Mouse (Mus musculus) forebrain, embryonic 16.5 days (tissue): ENCODE data around the gene Eif2s3x. TPM values are rescaled to one million over a fixed set of nuclear protein-coding genes. Genes with fewer than 3 reads are reported as not detected.

ENCODE experiments used
- ATAC-seq: fragments of 200-750 bp; cut with Nextera tagmentation; 2 replicates; pipeline ENCODE4 v1.8.0; 2017; ENCODE audit warnings: mild to moderate bottlenecking, moderate library complexity
- H3K27ac ChIP-seq: fragments of 300-500 bp; sonication (generic); 2 replicates; pipeline ENCODE4 v1.5.1; 2014; ENCODE audit warnings: low read length, control low read depth
- H3K27me3 ChIP-seq: fragments of 300-500 bp; sonication (generic); replicated peaks from 2 replicates; pipeline ENCODE4 v1.6.1; 2014; ENCODE audit warnings: low read length; ENCODE audit not compliant: control insufficient read depth, insufficient read depth
- H3K36me3 ChIP-seq: fragments of 300-500 bp; sonication (generic); 2 replicates; pipeline ENCODE4 v1.6.1; 2014; ENCODE audit not compliant: control insufficient read depth, insufficient read depth
- H3K4me1 ChIP-seq: fragments of 300-500 bp; sonication (generic); replicated peaks from 2 replicates; pipeline ENCODE4 v1.6.1; 2014; ENCODE audit warnings: low read length; ENCODE audit not compliant: control insufficient read depth, insufficient read depth
- H3K4me2 ChIP-seq: fragments of 300-500 bp; sonication (generic); 2 replicates; pipeline ENCODE4 v1.6.1; 2014; ENCODE audit warnings: mild to moderate bottlenecking, low read length, control low read depth
- H3K4me3 ChIP-seq: fragments of 300-500 bp; sonication (generic); replicated peaks from 2 replicates; pipeline ENCODE4 v1.5.1; 2014; ENCODE audit warnings: mild to moderate bottlenecking, low read length, control low read depth
- H3K9ac ChIP-seq: fragments of 300-500 bp; sonication (generic); replicated peaks from 2 replicates; pipeline ENCODE4 v1.6.1; 2014; ENCODE audit warnings: low read depth, low read length, control low read depth
- H3K9me3 ChIP-seq: fragments of 300-500 bp; sonication (generic); 2 replicates; pipeline ENCODE4 v1.6.1; 2016; ENCODE audit warnings: low read length; ENCODE audit not compliant: control insufficient read depth
- WGBS: fragments of 180-500 bp; shearing (Covaris S2); extraction: QIAGEN DNeasy Blood & Tissue Kit; methylation state at CpG from one replicate; pipeline ENCODE4 v1.1.7; 2014; 5-methylcytosine and 5-hydroxymethylcytosine counted together
- polyA plus RNA-seq: library from polyadenylated mRNA; unstranded; fragments of >200 nt; fragmentation: Nextera tagmentation; extraction: Ambion mirVana; gene quantifications from 2 replicates; pipeline ENCODE4 v1.2.1, GENCODE M21; 2015

Eif2s3x gene
- polyA plus RNA-seq = 106 and 121 TPM in 2 replicates

GRCm38 (mm10) chrX:94212597-94213321 is at the start of gene Eif2s3x:
TSS of gene Eif2s3x (minus strand) at chrX:94212862.
- Histone ChIP-seq H3K9ac (peak within 1 kb of the TSS; percentile 82), H3K4me3 (peak within 1 kb of the TSS; percentile 87), H3K27me3 (no peaks in the 10 kb centered on the region), H3K36me3 (peaks cover 6% of the 10 kb centered on the region), H3K4me1 (no peaks in the 10 kb centered on the region; the same call in 1 of the 2 replicates), H3K27ac (peak within 1 kb of the TSS; percentile 83), H3K4me2 (peak within 1 kb of the TSS; percentile 69), H3K9me3 (no peaks in the 10 kb centered on the region)
- under 1% methylated on average over 52 of the region's 52 CpGs for WGBS
- peak; percentile 94 for ATAC-seq

GRCm38 (mm10) chrX:94235601-94236000 is 22.9 kb upstream of the Eif2s3x start:
- Histone ChIP-seq H3K36me3 (no peaks in the 10 kb centered on the region), H3K9ac (peak overlapping the region; percentile 50), H3K4me3 (peak overlapping the region; percentile 68), H3K9me3 (no peaks in the 10 kb centered on the region), H3K27me3 (peaks cover 36% of the 10 kb centered on the region), H3K27ac (no peak overlapping the region), H3K4me1 (no peaks in the 10 kb centered on the region), H3K4me2 (peak overlapping the region; percentile 51)
- ATAC-seq = no peak
- WGBS = 19% methylated on average over 12 of the region's 12 CpGs

GRCm38 (mm10) chrX:94235190-94235555 is 22.5 kb upstream of the Eif2s3x start:
- H3K27me3 ChIP-seq = peaks cover 40% of the 10 kb centered on the region
- H3K9ac ChIP-seq = peak overlapping the region; percentile 71
- peak overlapping the region; percentile 68 for H3K4me3 ChIP-seq
- 12% methylated on average over 35 of the region's 35 CpGs for WGBS
- peak overlapping the region; percentile 51 for H3K4me2 ChIP-seq
- no peak for ATAC-seq
- H3K4me1 ChIP-seq = no peaks in the 10 kb centered on the region
- no peaks in the 10 kb centered on the region for H3K36me3 ChIP-seq
- peak overlapping the region; percentile 84 for H3K27ac ChIP-seq
- H3K9me3 ChIP-seq = no peaks in the 10 kb centered on the region

- peak within 1 kb of the TSS; percentile 51 for H3K4me2 ChIP-seq
- peak within 1 kb of the TSS; percentile 68 for H3K4me3 ChIP-seq
- H3K36me3 ChIP-seq = no peaks in the 10 kb centered on the region
- peak; percentile 95 for ATAC-seq
- no peaks in the 10 kb centered on the region for H3K9me3 ChIP-seq
- H3K9ac ChIP-seq = peak within 1 kb of the TSS; percentile 71
- peak within 1 kb of the TSS; percentile 84 for H3K27ac ChIP-seq
- peaks cover 44% of the 10 kb centered on the region for H3K27me3 ChIP-seq
- H3K4me1 ChIP-seq = no peaks in the 10 kb centered on the region
- 8% methylated on average over 34 of the region's 70 CpGs for WGBS
These were observed 22.0 kb upstream of the Eif2s3x start, which contains the start of gene Klhl15 for GRCm38 (mm10) chrX:94234532-94235189. TSS of gene Klhl15 (plus strand) at chrX:94234599.

- peaks cover 43% of the 10 kb centered on the region for H3K27me3 ChIP-seq
These were observed 21.4 kb upstream of the Eif2s3x start for GRCm38 (mm10) chrX:94233936-94234531.

GRCm38 (mm10) chrX:94233432-94233831 is 20.8 kb upstream of the Eif2s3x start:
- Histone ChIP-seq H3K9me3 (no peaks in the 10 kb centered on the region), H3K9ac (no peak overlapping the region), H3K4me2 (no peak overlapping the region; the same call in 1 of the 2 replicates), H3K36me3 (no peaks in the 10 kb centered on the region), H3K4me3 (no peak overlapping the region), H3K4me1 (no peaks in the 10 kb centered on the region), H3K27me3 (peaks cover 39% of the 10 kb centered on the region), H3K27ac (no peak overlapping the region)
- 44% methylated on average over 5 of the region's 5 CpGs for WGBS
- no peak for ATAC-seq

More at GRCm38 (mm10) chrX:94233936-94234531, 21.4 kb upstream of the Eif2s3x start:
- Histone ChIP-seq H3K36me3 (no peaks in the 10 kb centered on the region), H3K4me1 (no peaks in the 10 kb centered on the region), H3K4me2 (peak overlapping the region; percentile 51), H3K27ac (peak overlapping the region; percentile 84), H3K9ac (peak overlapping the region; percentile 71), H3K4me3 (peak overlapping the region; percentile 68), H3K9me3 (no peaks in the 10 kb centered on the region)
- no peak for ATAC-seq
- 17% methylated on average over 23 of the region's 25 CpGs for WGBS

GRCm38 (mm10) chrX:94213384-94213783 is 722 bp upstream of the Eif2s3x start:
- peak; percentile 9; the same call in 1 of the 2 replicates for ATAC-seq
- no peaks in the 10 kb centered on the region; the same call in 1 of the 2 replicates for H3K4me1 ChIP-seq
- peak overlapping the region; percentile 83 for H3K27ac ChIP-seq
- no peaks in the 10 kb centered on the region for H3K27me3 ChIP-seq
- peak overlapping the region; percentile 59 for H3K9ac ChIP-seq
- H3K36me3 ChIP-seq = peaks cover 3% of the 10 kb centered on the region
- 12% methylated on average over 7 of the region's 7 CpGs for WGBS
- peak overlapping the region; percentile 87 for H3K4me3 ChIP-seq
- peak overlapping the region; percentile 54 for H3K4me2 ChIP-seq
- no peaks in the 10 kb centered on the region for H3K9me3 ChIP-seq

GRCm38 (mm10) chrX:94212264-94212596 is 432 bp downstream of the Eif2s3x start:
- no peaks in the 10 kb centered on the region for H3K9me3 ChIP-seq
- H3K9ac ChIP-seq = peak overlapping the region; percentile 82
- peak overlapping the region; percentile 87 for H3K4me3 ChIP-seq
- no peaks in the 10 kb centered on the region; the same call in 1 of the 2 replicates for H3K4me1 ChIP-seq
- H3K27me3 ChIP-seq = no peaks in the 10 kb centered on the region
- WGBS = 0% methylated on average over 12 of the region's 12 CpGs
- ATAC-seq = peak; percentile 68
- peak overlapping the region; percentile 69 for H3K4me2 ChIP-seq
- peaks cover 10% of the 10 kb centered on the region for H3K36me3 ChIP-seq
- peak overlapping the region; percentile 78 for H3K27ac ChIP-seq

GRCm38 (mm10) chrX:94197789-94198188 is 14.9 kb downstream of the Eif2s3x start:
- 82% methylated on average over 5 of the region's 5 CpGs for WGBS

More at GRCm38 (mm10) chrX:94197789-94198188, 14.9 kb downstream of the Eif2s3x start:
- peaks cover 45% of the 10 kb centered on the region for H3K36me3 ChIP-seq
- no peak for ATAC-seq
- H3K9me3 ChIP-seq = 0 out of 2 replicates have a peak, but pooled peaks cover 2% of the 10 kb centered on the region
- H3K9ac ChIP-seq = no peak overlapping the region
- no peak overlapping the region for H3K4me2 ChIP-seq
- no peak overlapping the region for H3K4me3 ChIP-seq
- H3K4me1 ChIP-seq = no peaks in the 10 kb centered on the region
- no peak overlapping the region for H3K27ac ChIP-seq
- H3K27me3 ChIP-seq = no peaks in the 10 kb centered on the region
